Mouse (Mus musculus): ENCODE results near the gene Neb. TPM values are rescaled to one million over a fixed set of nuclear protein-coding genes. Genes with fewer than 3 reads are reported as not detected.

Gene Neb
- polyA plus RNA-seq, 1 experiment from 2014 or later, result 109 TPM

GRCm38 (mm10) chr2:52248316-52248826 is 129.9 kb downstream of the Neb start:
- no peak overlapping the region for H3K9ac ChIP-seq
- no peak overlapping the region for H3K27ac ChIP-seq (replicated peaks)
- no peak for ATAC-seq (ENCODE audit: insufficient number of reproducible peaks, low FRiP score, low TSS enrichment, low read depth)
- no peak overlapping the region for H3K4me2 ChIP-seq (replicated peaks)
- no peaks in the 10 kb centered on the region for H3K27me3 ChIP-seq
- no peaks in the 10 kb centered on the region for H3K9me3 ChIP-seq (replicated peaks)
- no peak overlapping the region for H3K4me3 ChIP-seq (replicated peaks)
- H3K36me3 ChIP-seq, result no peaks in the 10 kb centered on the region
- no peaks in the 10 kb centered on the region for H3K4me1 ChIP-seq
- WGBS, result 73% methylated on average over 9 of the region's 9 CpGs

GRCm38 (mm10) chr2:52245091-52245490 is 133.2 kb downstream of the Neb start:
- Histone ChIP-seq H3K27ac (replicated peaks) (no peak overlapping the region), H3K27me3 (no peaks in the 10 kb centered on the region), H3K9ac (no peak overlapping the region), H3K9me3 (replicated peaks) (no peaks in the 10 kb centered on the region), H3K4me1 (no peaks in the 10 kb centered on the region), H3K36me3 (no peaks in the 10 kb centered on the region), H3K4me3 (replicated peaks) (no peak overlapping the region), H3K4me2 (replicated peaks) (no peak overlapping the region)
- no peak for ATAC-seq (ENCODE audit: insufficient number of reproducible peaks, low FRiP score, low TSS enrichment, low read depth)
- WGBS, result 81% methylated on average over 5 of the region's 5 CpGs

- H3K27me3 ChIP-seq, result no peaks in the 10 kb centered on the region
- no peaks in the 10 kb centered on the region for H3K9me3 ChIP-seq (replicated peaks)
- 80% methylated on average over 1 of the region's 1 CpGs for WGBS
- no peak overlapping the region for H3K9ac ChIP-seq
- no peaks in the 10 kb centered on the region for H3K36me3 ChIP-seq
- no peak overlapping the region for H3K27ac ChIP-seq (replicated peaks)
- ATAC-seq (ENCODE audit: insufficient number of reproducible peaks, low FRiP score, low TSS enrichment, low read depth), result no peak
- no peak overlapping the region for H3K4me3 ChIP-seq (replicated peaks)
- H3K4me1 ChIP-seq, result 0 out of 2 replicates have a peak, but pooled peaks cover 2% of the 10 kb centered on the region
- no peak overlapping the region for H3K4me2 ChIP-seq (replicated peaks)
Observed at GRCm38 (mm10) chr2:52242691-52243090, 135.6 kb downstream of the Neb start.

- WGBS, result 33% methylated on average over 5 of the region's 5 CpGs
- Histone ChIP-seq H3K27me3 (no peaks in the 10 kb centered on the region), H3K27ac (replicated peaks) (no peak overlapping the region), H3K36me3 (no peaks in the 10 kb centered on the region), H3K4me1 (0 out of 2 replicates have a peak, but pooled peaks cover 2% of the 10 kb centered on the region), H3K4me2 (replicated peaks) (no peak overlapping the region), H3K4me3 (replicated peaks) (no peak overlapping the region), H3K9ac (no peak overlapping the region), H3K9me3 (replicated peaks) (no peaks in the 10 kb centered on the region)
- no peak for ATAC-seq (ENCODE audit: insufficient number of reproducible peaks, low FRiP score, low TSS enrichment, low read depth)
Observed at GRCm38 (mm10) chr2:52237892-52238291, 140.4 kb downstream of the Neb start.

- Histone ChIP-seq H3K27me3 (no peaks in the 10 kb centered on the region), H3K9me3 (replicated peaks) (no peaks in the 10 kb centered on the region), H3K4me1 (no peaks in the 10 kb centered on the region), H3K36me3 (no peaks in the 10 kb centered on the region), H3K4me2 (replicated peaks) (no peak overlapping the region), H3K9ac (no peak overlapping the region), H3K4me3 (replicated peaks) (no peak overlapping the region), H3K27ac (replicated peaks) (no peak overlapping the region)
- 44% methylated on average over 3 of the region's 3 CpGs for WGBS
- no peak for ATAC-seq (ENCODE audit: insufficient number of reproducible peaks, low FRiP score, low TSS enrichment, low read depth)
Observed at GRCm38 (mm10) chr2:52227584-52227983, 150.7 kb downstream of the Neb start.

- 63% methylated on average over 5 of the region's 5 CpGs for whole genome bisulfite sequencing
- H3K36me3 ChIP-seq, result no peaks in the 10 kb centered on the region
Observed at GRCm38 (mm10) chr2:52224366-52224765, 153.9 kb downstream of the Neb start.

GRCm38 (mm10) chr2:52220074-52220473 is 158.2 kb downstream of the Neb start:
- Histone ChIP-seq H3K4me3 (replicated peaks) (no peak overlapping the region), H3K4me1 (no peaks in the 10 kb centered on the region), H3K27me3 (no peaks in the 10 kb centered on the region), H3K4me2 (replicated peaks) (no peak overlapping the region), H3K36me3 (no peaks in the 10 kb centered on the region), H3K9me3 (replicated peaks) (no peaks in the 10 kb centered on the region), H3K9ac (no peak overlapping the region), H3K27ac (replicated peaks) (no peak overlapping the region)
- 41% methylated on average over 8 of the region's 8 CpGs for WGBS
- no peak for ATAC-seq (ENCODE audit: insufficient number of reproducible peaks, low FRiP score, low TSS enrichment, low read depth)

More at GRCm38 (mm10) chr2:52224366-52224765, 153.9 kb downstream of the Neb start:
- Histone ChIP-seq H3K9ac (no peak overlapping the region), H3K9me3 (replicated peaks) (no peaks in the 10 kb centered on the region), H3K4me3 (replicated peaks) (no peak overlapping the region), H3K27ac (replicated peaks) (no peak overlapping the region), H3K27me3 (no peaks in the 10 kb centered on the region), H3K4me2 (replicated peaks) (no peak overlapping the region), H3K4me1 (no peaks in the 10 kb centered on the region)
- ATAC-seq (ENCODE audit: insufficient number of reproducible peaks, low FRiP score, low TSS enrichment, low read depth), result no peak

- ATAC-seq (ENCODE audit: insufficient number of reproducible peaks, low FRiP score, low TSS enrichment, low read depth), result no peak
- H3K9me3 ChIP-seq (replicated peaks), result no peaks in the 10 kb centered on the region
- no peak overlapping the region for H3K4me2 ChIP-seq (replicated peaks)
- H3K27me3 ChIP-seq, result no peaks in the 10 kb centered on the region
- WGBS, result 92% methylated on average over 8 of the region's 8 CpGs
- H3K4me3 ChIP-seq (replicated peaks), result no peak overlapping the region
- no peaks in the 10 kb centered on the region for H3K4me1 ChIP-seq
- H3K36me3 ChIP-seq, result no peaks in the 10 kb centered on the region
- no peak overlapping the region for H3K27ac ChIP-seq (replicated peaks)
- no peak overlapping the region for H3K9ac ChIP-seq
Observed at GRCm38 (mm10) chr2:52215945-52216344, 162.3 kb downstream of the Neb start.

GRCm38 (mm10) chr2:52212561-52212961 is 165.7 kb downstream of the Neb start:
- no peaks in the 10 kb centered on the region for H3K36me3 ChIP-seq
- H3K9ac ChIP-seq, result no peak overlapping the region
- 92% methylated on average over 11 of the region's 11 CpGs for WGBS
- no peaks in the 10 kb centered on the region for H3K4me1 ChIP-seq
- no peaks in the 10 kb centered on the region for H3K9me3 ChIP-seq (replicated peaks)
- no peaks in the 10 kb centered on the region for H3K27me3 ChIP-seq
- H3K4me2 ChIP-seq (replicated peaks), result no peak overlapping the region
- no peak overlapping the region for H3K4me3 ChIP-seq (replicated peaks)
- ATAC-seq (ENCODE audit: insufficient number of reproducible peaks, low FRiP score, low TSS enrichment, low read depth), result no peak
- no peak overlapping the region for H3K27ac ChIP-seq (replicated peaks)

- H3K4me1 ChIP-seq, result no peaks in the 10 kb centered on the region
- no peaks in the 10 kb centered on the region for H3K27me3 ChIP-seq
- H3K4me2 ChIP-seq (replicated peaks), result no peak overlapping the region
- no peak overlapping the region for H3K4me3 ChIP-seq (replicated peaks)
- ATAC-seq (ENCODE audit: insufficient number of reproducible peaks, low FRiP score, low TSS enrichment, low read depth), result no peak
- no peaks in the 10 kb centered on the region for H3K9me3 ChIP-seq (replicated peaks)
- 40% methylated on average over 5 of the region's 5 CpGs for WGBS
- no peaks in the 10 kb centered on the region for H3K36me3 ChIP-seq
- H3K9ac ChIP-seq, result no peak overlapping the region
- no peak overlapping the region for H3K27ac ChIP-seq (replicated peaks)
Observed at GRCm38 (mm10) chr2:52211358-52211899, 166.8 kb downstream of the Neb start.

- Histone ChIP-seq H3K9me3 (replicated peaks) (no peaks in the 10 kb centered on the region), H3K9ac (no peak overlapping the region), H3K4me3 (replicated peaks) (no peak overlapping the region), H3K4me2 (replicated peaks) (no peak overlapping the region), H3K4me1 (no peaks in the 10 kb centered on the region), H3K36me3 (no peaks in the 10 kb centered on the region), H3K27me3 (no peaks in the 10 kb centered on the region), H3K27ac (replicated peaks) (no peak overlapping the region)
- no peak for ATAC-seq (ENCODE audit: insufficient number of reproducible peaks, low FRiP score, low TSS enrichment, low read depth)
- 78% methylated on average over 7 of the region's 7 CpGs for WGBS
Observed at GRCm38 (mm10) chr2:52210685-52211084, 167.6 kb downstream of the Neb start.

GRCm38 (mm10) chr2:52204992-52205391 is 173.3 kb downstream of the Neb start:
- Histone ChIP-seq H3K9ac (no peak overlapping the region), H3K36me3 (no peaks in the 10 kb centered on the region), H3K27ac (replicated peaks) (no peak overlapping the region), H3K4me2 (replicated peaks) (no peak overlapping the region), H3K4me1 (no peaks in the 10 kb centered on the region), H3K4me3 (replicated peaks) (no peak overlapping the region), H3K27me3 (no peaks in the 10 kb centered on the region), H3K9me3 (replicated peaks) (no peaks in the 10 kb centered on the region)
- ATAC-seq (ENCODE audit: insufficient number of reproducible peaks, low FRiP score, low TSS enrichment, low read depth), result no peak
- 69% methylated on average over 4 of the region's 4 CpGs for WGBS
